Mouse (Mus musculus) kidney, adult 2 months (tissue): ENCODE results near the gene Ccdc150. TPM values are rescaled to one million over a fixed set of nuclear protein-coding genes. Genes with fewer than 3 reads are reported as not detected.

ENCODE experiments used
- DNase-seq: peaks from one replicate; pipeline ENCODE4 v3.0.0; 2021
- H3K27ac ChIP-seq: fragments of 200-500 bp; 2 replicates; pipeline ENCODE4 v1.5.1; 2012; ENCODE audit warnings: low read depth, low read length, control low read depth, inconsistent platforms; ENCODE audit not compliant: insufficient read depth
- H3K27me3 ChIP-seq: fragments of 200-500 bp; replicated peaks from 2 replicates; pipeline ENCODE4 v1.6.1; 2012; ENCODE audit warnings: mild to moderate bottlenecking, moderate library complexity, low read length, inconsistent platforms; ENCODE audit not compliant: control insufficient read depth, insufficient read depth
- H3K36me3 ChIP-seq: fragments of 200-500 bp; 2 replicates; pipeline ENCODE4 v1.6.1; 2012; ENCODE audit warnings: mild to moderate bottlenecking, moderate library complexity, low read length, inconsistent platforms; ENCODE audit not compliant: control insufficient read depth, insufficient read depth
- H3K4me1 ChIP-seq: fragments of 200-500 bp; 2 replicates; pipeline ENCODE4 v1.6.1; 2011; ENCODE audit warnings: low read length; ENCODE audit not compliant: control insufficient read depth, insufficient read depth
- H3K4me3 ChIP-seq: fragments of 200-500 bp; 2 replicates; pipeline ENCODE4 v1.5.1; 2011; ENCODE audit warnings: mild to moderate bottlenecking, low read depth, low read length, control low read depth; ENCODE audit not compliant: insufficient read depth
- CTCF ChIP-seq: fragments of 200-500 bp; conservative IDR thresholded peaks from 2 replicates; pipeline ENCODE4 v1.5.1; 2011; ENCODE audit warnings: low read depth, mild to moderate bottlenecking, control low read depth, low read length, moderate library complexity, mixed read lengths; ENCODE audit not compliant: insufficient read depth, insufficient read length
- POLR2A ChIP-seq: fragments of 200-500 bp; IDR thresholded peaks from one replicate; pipeline ENCODE4 v1.6.1; 2011; ENCODE audit warnings: low read depth, low read length, control low read depth
- WGBS: fragments of 180-500 bp; shearing (Covaris S2); methylation state at CpG from one replicate; pipeline ENCODE4 v1.1.7; 2018; 5-methylcytosine and 5-hydroxymethylcytosine counted together
- polyA plus RNA-seq: library from polyadenylated mRNA; depleted of rRNA; stranded (reverse); fragments of >200 nt; gene quantifications from 2 replicates; pipeline ENCODE4 v1.2.3, GENCODE M21; 2012

Ccdc150 gene
- polyA plus RNA-seq, 1 experiment = not detected

DNA sequence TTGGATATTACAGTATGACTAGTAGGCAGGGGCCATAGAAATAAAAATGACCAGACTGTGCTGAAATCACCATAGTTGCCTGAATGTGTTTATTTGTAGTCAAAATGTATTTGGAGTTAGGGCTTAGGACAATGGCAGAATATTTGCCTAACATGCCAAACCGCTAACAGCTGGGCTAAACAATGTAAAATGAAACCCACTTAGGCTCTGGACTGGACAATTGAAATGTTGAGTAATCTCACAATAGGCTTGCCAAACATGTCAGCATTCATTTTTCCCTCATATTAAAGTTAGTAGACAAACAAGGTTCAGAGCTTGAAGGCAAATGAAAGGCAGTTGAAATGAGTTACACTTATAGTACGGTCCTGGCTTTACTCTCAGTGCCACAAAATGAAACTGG is 76.2 kb downstream of the Ccdc150 start:
- no peaks in the 10 kb centered on the region for H3K36me3 ChIP-seq
- no peak overlapping the region for H3K4me3 ChIP-seq
- no peak for DNase-seq
- TF ChIP-seq POLR2A (no peak), CTCF (no peak)
- 95% methylated on average over 2 of the region's 2 CpGs for WGBS
- H3K4me1 ChIP-seq = no peaks in the 10 kb centered on the region
- H3K27ac ChIP-seq = no peak overlapping the region
- no peaks in the 10 kb centered on the region for H3K27me3 ChIP-seq

DNA sequence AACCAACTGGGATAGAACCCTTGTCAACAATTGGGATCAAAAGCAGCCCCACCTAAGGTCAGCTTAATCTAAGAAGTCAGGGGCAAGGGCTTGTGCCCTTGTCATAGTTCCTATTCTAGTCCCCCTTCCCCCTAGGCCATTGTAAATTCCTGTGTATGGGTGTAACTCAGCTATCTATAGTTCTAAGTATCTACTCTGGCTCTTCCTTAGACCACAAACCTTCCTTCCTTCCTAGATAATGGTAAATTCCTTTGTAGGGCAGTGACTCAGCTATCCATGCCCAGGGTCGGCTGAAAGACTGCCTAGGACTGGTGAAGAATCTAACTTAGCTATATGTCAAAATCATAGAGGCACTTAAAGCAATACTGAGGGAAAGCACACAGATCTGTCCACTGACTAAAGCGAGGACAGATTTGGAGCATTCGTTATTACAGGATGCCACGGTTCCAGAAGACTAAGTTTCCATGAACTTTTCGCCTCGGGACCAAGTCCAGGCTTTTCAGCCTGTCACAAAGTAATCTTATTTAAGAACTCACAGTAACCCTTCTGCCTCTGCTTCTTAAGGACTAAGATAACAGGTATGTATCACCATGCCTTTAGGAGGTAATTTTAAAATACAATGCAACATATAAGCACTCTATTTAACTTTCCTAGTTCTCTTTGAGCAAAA is 77.5 kb downstream of the Ccdc150 start:
- no peak overlapping the region for H3K4me3 ChIP-seq
- H3K4me1 ChIP-seq = no peaks in the 10 kb centered on the region
- no peaks in the 10 kb centered on the region for H3K27me3 ChIP-seq
- H3K36me3 ChIP-seq = no peaks in the 10 kb centered on the region
- no peak overlapping the region for H3K27ac ChIP-seq
- TF ChIP-seq CTCF = no peak
- whole genome bisulfite sequencing = 52% methylated on average over 6 of the region's 6 CpGs
- peak; percentile 59 for DNase-seq

DNA sequence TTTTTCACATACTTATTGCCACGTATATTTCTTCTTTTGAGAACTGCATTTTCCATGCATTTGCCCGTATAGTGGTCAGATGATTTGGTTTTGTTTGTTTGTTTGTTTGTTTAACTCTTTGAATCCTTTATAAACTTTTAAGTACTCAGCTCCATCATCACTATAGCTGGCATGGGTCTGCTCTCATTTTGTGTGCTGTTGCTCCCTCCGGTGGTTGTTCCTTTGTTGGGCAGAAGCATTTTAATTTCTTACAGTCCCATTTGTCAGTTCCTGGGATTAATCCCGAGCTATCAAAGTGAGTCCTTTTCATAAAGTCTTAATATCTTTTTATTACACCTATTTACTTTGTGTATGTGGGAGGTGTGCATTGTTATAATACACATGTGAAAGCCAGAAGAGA is 82.5 kb downstream of the Ccdc150 start:
- Histone ChIP-seq H3K27ac (no peak overlapping the region), H3K27me3 (no peaks in the 10 kb centered on the region), H3K36me3 (no peaks in the 10 kb centered on the region), H3K4me1 (no peaks in the 10 kb centered on the region), H3K4me3 (no peak overlapping the region)
- TF ChIP-seq CTCF = peak; percentile 56
- no peak for TF ChIP-seq POLR2A
- DNase-seq = peak; percentile 55
- WGBS = 54% methylated on average over 4 of the region's 4 CpGs

DNA sequence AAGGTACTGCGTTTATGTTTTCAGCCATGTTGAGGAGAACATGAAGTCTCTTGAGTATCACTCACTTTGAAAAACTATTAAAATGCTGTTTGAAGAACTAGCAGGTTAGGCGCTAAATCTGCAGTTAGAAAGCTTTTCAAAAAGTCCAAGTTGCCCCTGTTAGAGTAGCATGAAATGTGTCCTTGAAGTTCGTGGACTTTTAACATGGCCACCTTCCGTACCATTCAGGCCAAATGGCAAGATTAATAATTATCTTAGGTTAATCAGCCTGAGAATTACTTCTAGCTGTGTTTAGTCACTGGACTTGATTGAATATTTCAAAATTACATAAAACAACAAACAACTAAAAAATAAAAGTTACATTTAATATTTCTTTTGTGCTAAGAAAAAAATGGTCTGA is 104.3 kb downstream of the Ccdc150 start:
- H3K27ac ChIP-seq = no peak overlapping the region
- no peaks in the 10 kb centered on the region for H3K27me3 ChIP-seq
- no peaks in the 10 kb centered on the region for H3K36me3 ChIP-seq
- WGBS = 63% methylated on average over 4 of the region's 4 CpGs
- peak; percentile 57 for DNase-seq
- TF ChIP-seq POLR2A = no peak
- no peaks in the 10 kb centered on the region for H3K4me1 ChIP-seq
- no peak overlapping the region for H3K4me3 ChIP-seq

DNA sequence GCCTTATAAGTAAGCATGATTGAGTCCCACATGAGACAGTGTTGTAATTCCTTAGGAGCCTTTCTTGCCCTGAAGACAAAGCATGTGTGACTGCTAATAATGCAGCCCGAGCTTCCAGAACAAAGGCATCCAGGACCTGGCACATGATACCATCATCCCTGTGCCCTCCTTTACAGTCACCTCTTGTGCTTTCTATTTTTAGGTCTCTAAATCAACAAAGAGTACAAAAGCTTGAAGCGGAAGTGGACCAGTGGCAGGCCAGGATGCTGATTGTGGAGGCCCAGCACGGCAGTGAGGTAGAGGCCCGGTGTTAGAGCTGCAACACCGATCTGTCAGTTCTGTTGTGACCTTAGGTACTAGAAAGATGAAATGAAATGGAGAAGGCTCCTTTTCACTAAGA is 105.0 kb downstream of the Ccdc150 start:
- no peak for DNase-seq
- H3K27ac ChIP-seq = no peak overlapping the region
- H3K4me1 ChIP-seq = no peaks in the 10 kb centered on the region
- no peaks in the 10 kb centered on the region for H3K27me3 ChIP-seq
- no peaks in the 10 kb centered on the region for H3K36me3 ChIP-seq
- TF ChIP-seq POLR2A (no peak), CTCF (no peak)
- H3K4me3 ChIP-seq = no peak overlapping the region
- WGBS = 72% methylated on average over 5 of the region's 5 CpGs

DNA sequence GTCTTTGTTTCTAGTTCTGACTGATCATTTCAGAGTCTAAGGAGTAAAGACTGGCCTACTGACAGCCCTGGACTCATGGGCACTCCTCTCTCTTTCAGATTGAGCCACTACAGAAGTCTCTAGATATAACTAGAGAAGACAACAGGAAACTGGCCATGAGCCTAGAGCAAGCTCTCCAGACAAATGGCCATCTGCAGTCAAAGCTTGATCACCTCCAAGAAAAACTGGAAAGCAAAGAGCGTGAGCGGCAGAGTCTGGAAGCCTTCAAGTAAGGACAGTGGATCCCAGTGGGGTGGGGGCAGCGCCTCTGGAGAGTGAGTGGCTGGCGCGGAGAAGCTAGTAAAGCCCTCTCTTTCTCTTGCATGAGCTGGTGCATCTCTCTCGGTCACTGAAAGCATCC is 106.1 kb downstream of the Ccdc150 start:
- no peaks in the 10 kb centered on the region for H3K4me1 ChIP-seq
- no peaks in the 10 kb centered on the region for H3K36me3 ChIP-seq
- H3K4me3 ChIP-seq = no peak overlapping the region
- DNase-seq = no peak
- H3K27ac ChIP-seq = no peak overlapping the region
- H3K27me3 ChIP-seq = no peaks in the 10 kb centered on the region
- no peak for TF ChIP-seq CTCF
- TF ChIP-seq POLR2A = no peak
- WGBS = 74% methylated on average over 6 of the region's 6 CpGs

DNA sequence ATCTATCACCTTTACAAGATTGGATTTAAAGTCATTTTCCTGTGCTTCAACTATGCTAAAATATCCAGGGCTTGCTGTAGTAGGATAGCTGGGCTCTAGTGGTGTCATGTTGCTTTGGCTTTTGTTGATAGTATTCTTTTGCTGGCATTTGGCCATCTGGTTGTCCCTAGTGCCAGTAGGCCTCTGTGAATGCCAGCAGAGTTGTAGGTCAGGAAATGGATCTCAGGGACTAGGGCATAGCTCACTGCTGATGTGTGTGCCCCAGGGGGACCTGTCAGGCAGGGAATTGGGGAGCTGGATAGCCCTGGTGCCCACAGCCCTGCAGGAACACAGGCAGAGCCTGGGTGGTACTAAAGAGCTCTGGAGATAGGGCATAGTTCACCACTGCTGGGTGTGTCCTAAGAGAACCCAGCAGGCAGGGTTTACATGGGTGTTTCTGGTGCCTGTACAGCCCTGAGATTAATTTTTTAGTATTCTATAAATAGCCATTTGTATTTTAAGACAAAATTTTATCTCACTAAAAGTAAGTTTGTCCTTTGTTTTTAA is 127.1 kb downstream of the Ccdc150 start:
- no peaks in the 10 kb centered on the region for H3K36me3 ChIP-seq
- no peaks in the 10 kb centered on the region for H3K4me1 ChIP-seq
- DNase-seq = peak; percentile 25
- no peaks in the 10 kb centered on the region for H3K27me3 ChIP-seq
- no peak overlapping the region for H3K4me3 ChIP-seq
- no peak overlapping the region for H3K27ac ChIP-seq
- no peak for TF ChIP-seq CTCF
- no peak for TF ChIP-seq POLR2A
